Mouse (Mus musculus) heart, adult 2 months (tissue): ENCODE results near the gene Dgkg. TPM values are rescaled to one million over a fixed set of nuclear protein-coding genes. Genes with fewer than 3 reads are reported as not detected.

Experiments used
- DNase-seq, 2 experiments: peaks; one replicate each; pipeline ENCODE4 v3.0.0; 2021
- H3K27ac ChIP-seq: fragments of 200-600 bp; 2 replicates; pipeline ENCODE4 v1.8.1; 2022
- H3K27me3 ChIP-seq: fragments of 200-500 bp; 2 replicates; pipeline ENCODE4 v1.6.1; 2012; ENCODE audit warnings: mild to moderate bottlenecking, low read length, inconsistent platforms, mixed read lengths; ENCODE audit not compliant: control insufficient read depth, insufficient read depth
- H3K36me3 ChIP-seq: fragments of 200-500 bp; 2 replicates; pipeline ENCODE4 v1.6.1; 2012; ENCODE audit warnings: low read length, inconsistent platforms; ENCODE audit not compliant: control insufficient read depth, insufficient read depth
- H3K4me1 ChIP-seq: fragments of 200-500 bp; 2 replicates; pipeline ENCODE4 v1.6.1; 2011; ENCODE audit warnings: low read length; ENCODE audit not compliant: control insufficient read depth, insufficient read depth
- H3K4me3 ChIP-seq: fragments of 200-600 bp; 2 replicates; pipeline ENCODE4 v1.8.1; 2022
- H3K79me2 ChIP-seq: fragments of 200-500 bp; replicated peaks from 2 replicates; pipeline ENCODE4 v1.6.1; 2012; ENCODE audit warnings: mild to moderate bottlenecking, inconsistent platforms, low read length, moderate library complexity, mixed read lengths; ENCODE audit not compliant: control insufficient read depth, insufficient read depth
- H3K9ac ChIP-seq: fragments of 200-500 bp; 2 replicates; pipeline ENCODE4 v1.6.1; 2012; ENCODE audit warnings: low read depth, mild to moderate bottlenecking, control low read depth, inconsistent platforms, low read length, mixed read lengths
- CTCF ChIP-seq: fragments of 200-600 bp; IDR thresholded peaks from 2 replicates; pipeline ENCODE4 v1.8.1; 2022; ENCODE audit warnings: antibody characterized with exemption, mild to moderate bottlenecking, moderate library complexity
- EP300 ChIP-seq: fragments of 200-500 bp; IDR thresholded peaks from 2 replicates; pipeline ENCODE4 v1.6.1; 2011; ENCODE audit warnings: low read depth, low read length, control low read depth; ENCODE audit not compliant: insufficient read depth
- POLR2A ChIP-seq: fragments of 200-500 bp; IDR thresholded peaks from 2 replicates; pipeline ENCODE4 v1.6.1; 2011; ENCODE audit warnings: mild to moderate bottlenecking, low read depth, low read length, control low read depth; ENCODE audit not compliant: insufficient read depth
- WGBS: fragments of 180-500 bp; shearing (Covaris S2); methylation state at CpG from one replicate; pipeline ENCODE4 v1.1.7; 2018; 5-methylcytosine and 5-hydroxymethylcytosine counted together
- intact Hi-C: fragments of 180-260 bp; cut with DNase I; formaldehyde crosslinking; loops from one replicate; pipeline ENCODE4 v1.15.1; 2025
- polyA plus RNA-seq: library from polyadenylated mRNA; depleted of rRNA; stranded (reverse); fragments of >200 nt; gene quantifications from 2 replicates; pipeline ENCODE4 v1.2.3, GENCODE M21; 2012
- total RNA-seq, 2 experiments: library from RNA; stranded (reverse); gene quantifications; 2 replicates each; pipeline ENCODE4 v1.2.3; 2021

Dgkg gene
- total and polyA plus RNA-seq, 3 experiments, result 0.25 to 0.96 (median 0.39) TPM

DNA sequence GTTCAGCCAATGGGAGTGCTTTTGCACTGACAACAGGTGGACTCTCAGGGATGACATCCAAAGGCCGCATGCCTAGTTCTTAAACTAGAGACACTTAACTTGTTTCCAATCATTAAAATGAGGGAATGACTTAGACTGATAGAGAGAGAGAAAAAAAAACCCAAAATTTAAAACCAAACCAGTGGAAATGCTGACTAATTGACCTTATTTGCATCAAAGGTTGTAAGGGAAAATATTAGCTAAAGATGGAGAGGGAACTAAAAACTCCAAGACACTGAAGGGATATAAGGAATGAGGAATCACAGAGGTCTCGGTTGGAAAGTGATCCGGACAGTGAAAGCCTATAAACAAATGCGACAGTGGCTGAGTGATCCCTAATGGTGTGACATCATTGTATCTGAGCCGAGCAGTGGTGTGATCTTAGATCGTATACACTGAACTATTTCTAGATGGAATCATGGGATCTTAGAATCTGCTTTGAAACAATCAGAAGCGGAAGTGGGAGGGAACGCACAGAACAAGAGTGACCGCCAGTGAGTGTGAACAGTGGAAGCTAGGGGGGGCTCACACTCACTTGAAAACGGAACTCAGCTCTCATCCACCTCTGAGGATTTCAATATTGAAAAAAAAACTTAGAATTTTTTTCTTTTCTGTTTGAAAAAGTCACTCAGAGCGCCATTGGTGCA, 70.7 kb downstream of the Dgkg start:
- intact Hi-C loops, result no loop called here
- no peak overlapping the region for H3K4me3 ChIP-seq
- H3K27ac ChIP-seq, result no peak overlapping the region
- no peaks in the 10 kb centered on the region for H3K27me3 ChIP-seq
- H3K36me3 ChIP-seq, result no peaks in the 10 kb centered on the region
- 73% methylated on average over 11 of the region's 11 CpGs for WGBS
- H3K9ac ChIP-seq, result no peak overlapping the region
- TF ChIP-seq CTCF, result no peak
- no peaks in the 10 kb centered on the region for H3K4me1 ChIP-seq
- no peaks in the 10 kb centered on the region for H3K79me2 ChIP-seq
- no peak for DNase-seq

- Histone ChIP-seq H3K27ac (no peak overlapping the region), H3K4me3 (no peak overlapping the region), H3K4me1 (no peaks in the 10 kb centered on the region), H3K36me3 (no peaks in the 10 kb centered on the region), H3K27me3 (no peaks in the 10 kb centered on the region), H3K9ac (no peak overlapping the region), H3K79me2 (no peaks in the 10 kb centered on the region)
- TF ChIP-seq EP300 (no peak), POLR2A (no peak), CTCF (no peak)
- WGBS, result 83% methylated on average over 3 of the region's 3 CpGs
- intact Hi-C loops, result no loop called here
- no peak for DNase-seq
These were observed 71.5 kb downstream of the Dgkg start for GRCm38 (mm10) chr16:22585523-22585922.

DNA sequence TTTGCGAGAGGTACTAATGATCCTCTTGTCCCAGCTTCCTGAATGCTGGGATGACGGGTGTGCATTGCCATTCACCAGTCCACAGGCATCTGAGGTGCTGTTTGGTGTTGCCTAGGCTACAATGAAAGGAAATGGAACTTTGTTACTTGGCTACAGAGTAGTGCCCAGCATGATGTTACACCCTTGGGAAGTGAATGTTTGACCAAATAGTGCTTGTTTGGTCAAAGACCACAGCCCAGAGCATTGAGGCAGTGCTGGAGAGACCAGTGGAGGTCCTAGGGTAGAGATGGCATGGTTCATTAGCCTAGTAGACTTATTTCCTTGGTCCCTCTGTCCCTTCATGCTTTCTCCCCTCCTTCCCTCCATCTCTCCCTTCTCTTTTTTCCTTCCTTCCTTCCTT, 73.6 kb downstream of the Dgkg start:
- no peak for TF ChIP-seq POLR2A
- TF ChIP-seq EP300, result no peak
- no peak for TF ChIP-seq CTCF
- no peak overlapping the region for H3K9ac ChIP-seq
- no peak overlapping the region for H3K4me3 ChIP-seq
- DNase-seq, result no peak
- 62% methylated on average over 2 of the region's 2 CpGs for WGBS
- no peak overlapping the region for H3K27ac ChIP-seq
- H3K36me3 ChIP-seq, result no peaks in the 10 kb centered on the region
- no peaks in the 10 kb centered on the region for H3K79me2 ChIP-seq
- H3K27me3 ChIP-seq, result no peaks in the 10 kb centered on the region
- intact Hi-C loops, result no loop called here
- H3K4me1 ChIP-seq, result no peaks in the 10 kb centered on the region

DNA sequence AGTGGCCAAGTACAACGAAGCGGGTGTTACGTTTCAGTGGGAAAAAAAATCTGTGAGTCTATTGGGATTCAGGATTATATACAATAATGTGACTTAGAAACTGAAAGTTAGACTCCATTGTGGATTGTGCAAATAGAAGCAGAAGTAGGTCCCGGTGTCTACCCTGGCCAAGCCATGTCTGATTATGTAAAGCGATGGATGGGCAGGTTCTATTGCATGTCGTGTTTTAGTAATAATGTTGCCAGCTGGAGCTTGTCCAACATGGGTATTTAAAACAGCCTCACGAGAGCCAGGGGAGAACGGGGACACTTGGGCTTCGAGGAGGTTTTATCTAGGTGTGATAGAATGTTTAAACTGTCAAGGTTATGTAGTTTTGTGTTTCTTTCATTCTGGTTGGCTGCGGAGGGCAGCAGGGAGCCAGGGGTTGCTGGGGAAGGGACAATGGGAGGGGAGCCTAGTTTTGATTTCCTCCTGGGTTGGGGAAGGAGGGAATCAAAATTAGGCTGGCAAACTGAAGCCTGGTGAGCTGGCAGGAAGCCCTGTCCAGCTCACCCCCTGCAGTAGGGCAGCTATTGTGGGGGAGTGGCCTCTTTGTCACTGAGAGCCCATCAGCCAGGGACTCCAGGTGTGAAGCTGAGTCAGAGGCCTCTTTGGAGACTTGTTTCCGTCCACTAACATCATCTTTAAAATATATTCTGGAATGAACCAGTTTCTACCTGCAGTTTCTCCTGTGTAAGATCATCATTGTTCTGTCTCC, 74.7 kb downstream of the Dgkg start:
- H3K4me1 ChIP-seq, result no peaks in the 10 kb centered on the region
- no peak for TF ChIP-seq CTCF
- no peak for TF ChIP-seq POLR2A
- TF ChIP-seq EP300, result no peak
- no peak overlapping the region for H3K4me3 ChIP-seq
- 46% methylated on average over 11 of the region's 11 CpGs for WGBS
- H3K27me3 ChIP-seq, result no peaks in the 10 kb centered on the region
- intact Hi-C loops, result no loop called here
- no peaks in the 10 kb centered on the region for H3K79me2 ChIP-seq
- no peak for DNase-seq
- H3K9ac ChIP-seq, result no peak overlapping the region
- H3K27ac ChIP-seq, result no peak overlapping the region
- H3K36me3 ChIP-seq, result no peaks in the 10 kb centered on the region

DNA sequence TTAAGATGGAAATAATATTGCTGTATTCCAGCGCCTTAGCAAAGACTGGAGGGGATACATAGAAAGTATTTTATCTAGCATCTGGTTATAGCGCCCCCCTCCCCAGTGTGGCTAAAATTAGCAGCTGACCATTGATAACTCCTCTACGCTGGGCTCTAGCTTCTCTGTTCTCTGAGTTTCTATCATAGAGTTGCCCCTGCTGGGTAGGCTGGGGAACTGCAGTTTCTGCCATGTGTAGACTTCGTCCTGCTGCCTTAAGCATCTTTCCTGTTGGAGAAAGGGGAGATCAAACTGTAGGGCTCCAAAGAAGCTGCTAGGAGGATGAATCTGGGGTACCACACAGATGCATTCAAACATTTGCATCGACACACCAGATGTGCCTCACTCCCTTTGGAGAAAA, 76.9 kb downstream of the Dgkg start:
- Histone ChIP-seq H3K4me3 (no peak overlapping the region), H3K27ac (no peak overlapping the region), H3K36me3 (no peaks in the 10 kb centered on the region), H3K79me2 (no peaks in the 10 kb centered on the region), H3K27me3 (no peaks in the 10 kb centered on the region), H3K9ac (no peak overlapping the region), H3K4me1 (no peaks in the 10 kb centered on the region)
- intact Hi-C loops, result no loop called here
- peak; percentile 52 for TF ChIP-seq CTCF
- TF ChIP-seq POLR2A, result no peak
- DNase-seq, result no peak
- WGBS, result 38% methylated on average over 5 of the region's 5 CpGs

GRCm38 (mm10) chr16:22578883-22579282, 78.1 kb downstream of the Dgkg start:
- WGBS, result 86% methylated on average over 10 of the region's 10 CpGs
- Histone ChIP-seq H3K4me3 (no peak overlapping the region), H3K9ac (no peak overlapping the region), H3K4me1 (no peaks in the 10 kb centered on the region), H3K27me3 (no peaks in the 10 kb centered on the region), H3K79me2 (no peaks in the 10 kb centered on the region), H3K36me3 (no peaks in the 10 kb centered on the region), H3K27ac (no peak overlapping the region)
- TF ChIP-seq POLR2A, result no peak
- TF ChIP-seq EP300, result no peak
- no peak for TF ChIP-seq CTCF
- intact Hi-C loops, result no loop called here
- no peak for DNase-seq
